Mouse (Mus musculus): ENCODE data around the gene Slc19a3. TPM values are rescaled to one million over a fixed set of nuclear protein-coding genes. Genes with fewer than 3 reads are reported as not detected.
"Not testable (repeated sequence)": the region's sequence is repeated elsewhere in the genome, so short reads cannot be mapped to it uniquely, and the experiment has no call there.

The Slc19a3 gene
- total RNA-seq, 2 experiments from 2014 or later = 0.83 to 1.5 TPM

DNA sequence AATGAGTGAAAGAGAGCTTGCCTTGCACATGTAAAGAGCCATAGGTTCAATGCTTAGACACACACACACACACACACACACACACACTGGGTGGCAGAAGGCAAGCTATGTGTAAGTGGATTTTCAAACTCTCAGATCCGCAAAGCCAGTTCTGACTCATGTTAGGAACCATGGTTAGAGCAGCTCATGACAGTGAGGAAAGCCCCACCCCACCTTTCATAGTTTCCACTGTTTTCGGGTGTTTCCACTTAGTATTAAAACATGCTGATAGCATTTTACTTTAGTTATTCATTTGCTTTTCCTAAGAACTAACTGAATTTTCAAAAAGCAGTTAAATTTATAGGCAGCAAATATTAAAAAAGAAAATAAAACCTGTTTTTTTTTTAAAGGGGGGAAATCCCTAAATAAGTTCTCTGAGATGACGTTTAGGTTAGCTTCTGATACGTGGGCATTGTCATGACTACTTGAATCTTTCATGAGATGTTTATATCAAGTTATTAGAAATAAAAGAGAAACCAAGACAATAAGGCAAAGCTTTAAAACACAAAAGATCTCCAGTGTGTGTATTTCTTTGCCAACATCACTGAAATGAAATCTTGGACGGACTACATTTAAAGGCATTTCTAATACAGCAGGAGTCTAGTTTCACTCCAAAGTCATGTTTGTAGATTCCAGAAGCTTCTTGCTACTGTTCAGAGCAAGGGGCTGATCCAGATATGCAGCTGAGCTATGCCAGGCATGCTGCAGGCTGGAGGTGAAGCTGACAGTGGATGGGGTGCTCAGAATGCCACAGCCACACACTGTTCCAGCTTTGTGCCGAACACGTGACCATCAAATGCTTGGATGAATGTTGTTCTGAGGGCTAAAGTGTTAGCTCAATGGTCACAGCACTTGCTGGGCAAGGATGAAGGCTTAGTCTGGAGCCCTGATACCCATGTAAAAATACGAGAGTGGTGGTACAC lies 31.7 kb downstream of the Slc19a3 start:
- DNase-seq = no peak

DNA sequence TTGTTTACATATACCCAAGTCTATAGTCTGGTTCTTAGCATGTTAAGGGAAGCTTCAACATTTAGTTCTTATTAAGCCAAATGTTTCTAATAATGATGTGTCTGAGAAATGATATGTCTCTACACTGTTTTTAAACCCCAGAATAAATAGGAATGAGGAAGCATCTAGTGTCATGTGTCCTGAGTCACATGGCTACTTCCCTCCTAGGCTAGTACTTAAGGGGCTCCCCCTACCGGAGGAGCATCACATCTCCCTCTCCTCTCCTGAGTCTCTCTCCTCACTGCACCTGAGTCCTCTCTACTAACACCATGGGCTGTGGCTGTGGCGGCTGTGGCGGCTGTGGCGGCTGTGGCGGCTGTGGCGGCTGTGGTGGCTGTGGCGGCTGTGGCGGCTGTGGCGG lies 37.9 kb downstream of the Slc19a3 start, which contains the start of gene Gm47959:
TSS of gene Gm47959 (plus strand) at position 243 of the 400 bp plus-strand sequence.
- not testable (repeated sequence) for DNase-seq

- no peak for DNase-seq
Observed at GRCm38 (mm10) chr1:82993947-82994346, 44.3 kb downstream of the Slc19a3 start.

- DNase-seq = no peak
Observed at GRCm38 (mm10) chr1:82992093-82992492, 46.2 kb downstream of the Slc19a3 start.

- DNase-seq = no peak
Observed at GRCm38 (mm10) chr1:82991596-82991995, 46.7 kb downstream of the Slc19a3 start.

- DNase-seq = no peak
Observed at GRCm38 (mm10) chr1:82991062-82991461, 47.2 kb downstream of the Slc19a3 start.

- DNase-seq = peak; percentile 62
Observed at GRCm38 (mm10) chr1:82987530-82988198, 50.6 kb downstream of the Slc19a3 start.

GRCm38 (mm10) chr1:82986738-82987137 lies 51.5 kb downstream of the Slc19a3 start:
- DNase-seq = no peak

DNA sequence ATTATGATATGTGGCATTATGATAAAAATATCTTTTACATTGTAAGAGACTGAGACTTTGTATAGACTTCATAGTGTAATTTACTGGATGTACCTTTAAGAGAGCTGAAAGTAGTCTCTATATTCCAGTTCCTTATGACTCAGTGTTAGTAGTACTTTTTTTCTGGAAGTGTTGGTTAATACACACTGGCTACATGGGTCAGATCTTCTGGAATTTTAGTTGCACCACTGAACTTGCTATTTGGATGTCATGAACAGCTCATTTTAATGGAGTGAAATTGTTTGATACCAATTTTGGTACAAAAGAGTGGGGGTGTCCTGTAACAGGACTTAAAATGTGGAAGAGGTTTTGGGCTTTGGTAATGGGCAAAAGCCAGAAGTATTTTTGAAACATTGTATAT lies 60.4 kb downstream of the Slc19a3 start:
- DNase-seq = no peak

DNA sequence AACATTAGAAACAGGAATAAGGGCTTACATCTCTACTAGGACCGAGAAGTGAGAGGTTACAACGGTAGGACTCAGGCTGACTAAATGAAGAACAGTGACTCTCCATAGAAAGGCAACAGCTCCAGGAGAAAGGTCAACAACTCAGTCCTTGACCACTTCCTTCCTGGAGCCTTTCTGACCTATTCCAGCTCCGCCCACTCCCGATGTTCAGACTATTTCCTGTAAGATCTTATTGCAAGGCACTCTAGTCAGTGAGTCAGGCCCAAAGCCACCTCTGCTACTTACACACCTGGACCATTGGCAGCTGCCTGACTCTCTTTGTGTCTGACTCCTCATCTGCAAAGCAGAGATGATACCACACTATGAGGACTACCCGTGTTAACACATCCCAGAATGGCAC lies 62.5 kb downstream of the Slc19a3 start:
- no peak for DNase-seq

GRCm38 (mm10) chr1:82974342-82974741 lies 63.9 kb downstream of the Slc19a3 start:
- no peak for DNase-seq

- no peak for DNase-seq
Observed at GRCm38 (mm10) chr1:82973901-82974300, 64.3 kb downstream of the Slc19a3 start.

- no peak for DNase-seq
Observed at GRCm38 (mm10) chr1:82973244-82973643, 65.0 kb downstream of the Slc19a3 start.

GRCm38 (mm10) chr1:82972046-82972445 lies 66.2 kb downstream of the Slc19a3 start:
- peak; percentile 54 for DNase-seq

GRCm38 (mm10) chr1:82966413-82966812 lies 71.8 kb downstream of the Slc19a3 start:
- no peak for DNase-seq

Other genes with a start within 250 kb of the Slc19a3 start
- 10 to 100 TPM; 48.5 to 50.8 TPM for gene Agfg1, start 199.0 kb downstream of the Slc19a3 start, total RNA-seq (2021)
- under 1 TPM; 0.36 to 0.56 TPM for gene A030005L19Rik, start 125.1 kb downstream of the Slc19a3 start, total RNA-seq (2021)
- not detected for gene A030014E15Rik, start 113.5 kb downstream of the Slc19a3 start, total RNA-seq (2021)
- gene Gm6217, start 107.0 kb downstream of the Slc19a3 start, total RNA-seq (2021) = not detected
- gene A030003K21Rik, start 95.1 kb downstream of the Slc19a3 start, total RNA-seq (2021) = not detected
- not detected for gene Gm7544, start 82.4 kb downstream of the Slc19a3 start, total RNA-seq (2021)
- gene Gm47955, start 78.2 kb downstream of the Slc19a3 start, total RNA-seq (2021) = not detected
- gene Gm47959, start 37.9 kb downstream of the Slc19a3 start, total RNA-seq (2021) = not detected
- not detected for gene Krtap28-10, start 4.0 kb upstream of the Slc19a3 start, total RNA-seq (2021)
- not detected for gene Gm47969, start 6.5 kb upstream of the Slc19a3 start, total RNA-seq (2021)
- gene A030005K14Rik, start 20.9 kb upstream of the Slc19a3 start, total RNA-seq (2021) = not detected
- gene Krtap28-13, start 22.5 kb upstream of the Slc19a3 start, total RNA-seq (2021) = not detected
- not detected for gene Ccl20, start 78.3 kb upstream of the Slc19a3 start, total RNA-seq (2021)
- not detected for gene Daw1, start 121.3 kb upstream of the Slc19a3 start, total RNA-seq (2021)

Data from heart, postnatal 4 days (tissue).